Mouse (Mus musculus) forebrain, embryonic 15.5 days (tissue): ENCODE measurements around the gene Pcgf5. TPM values are rescaled to one million over a fixed set of nuclear protein-coding genes. Genes with fewer than 3 reads are reported as not detected.

Source experiments
- ATAC-seq: fragments of 200-750 bp; cut with Nextera tagmentation; replicated peaks from 2 replicates; pipeline ENCODE4 v1.8.0; 2017; ENCODE audit warnings: mild to moderate bottlenecking, moderate TSS enrichment, moderate library complexity
- H3K27ac ChIP-seq: fragments of 300-500 bp; sonication (generic); replicated peaks from 2 replicates; pipeline ENCODE4 v1.5.1; 2015; ENCODE audit warnings: mild to moderate bottlenecking, inconsistent platforms
- H3K27me3 ChIP-seq: fragments of 300-500 bp; sonication (generic); 2 replicates; pipeline ENCODE4 v1.6.1; 2015; ENCODE audit warnings: inconsistent platforms
- H3K36me3 ChIP-seq: fragments of 300-500 bp; sonication (generic); 2 replicates; pipeline ENCODE4 v1.6.1; 2015; ENCODE audit warnings: mild to moderate bottlenecking, inconsistent platforms
- H3K4me1 ChIP-seq: fragments of 300-500 bp; sonication (generic); 2 replicates; pipeline ENCODE4 v1.6.1; 2015; ENCODE audit warnings: inconsistent platforms
- H3K4me2 ChIP-seq: fragments of 300-500 bp; sonication (generic); replicated peaks from 2 replicates; pipeline ENCODE4 v1.6.1; 2015; ENCODE audit warnings: mild to moderate bottlenecking, inconsistent platforms
- H3K4me3 ChIP-seq: fragments of 300-500 bp; sonication (generic); 2 replicates; pipeline ENCODE4 v1.5.1; 2015; ENCODE audit warnings: mild to moderate bottlenecking, inconsistent platforms
- H3K9ac ChIP-seq: fragments of 300-500 bp; sonication (generic); replicated peaks from 2 replicates; pipeline ENCODE4 v1.6.1; 2015; ENCODE audit warnings: mild to moderate bottlenecking, inconsistent platforms
- H3K9me3 ChIP-seq: fragments of 300-500 bp; sonication (generic); 2 replicates; pipeline ENCODE4 v1.6.1; 2016; ENCODE audit warnings: inconsistent platforms
- whole genome bisulfite sequencing: fragments of 180-500 bp; shearing (Covaris S2); methylation state at CpG from one replicate; pipeline ENCODE4 v1.1.7; 2015; ENCODE audit warnings: mixed read lengths; 5-methylcytosine and 5-hydroxymethylcytosine counted together
- polyA plus RNA-seq: library from polyadenylated mRNA; unstranded; fragments of >200 nt; fragmentation: Nextera tagmentation; extraction: Ambion mirVana; gene quantifications from 2 replicates; pipeline ENCODE4 v1.2.1, GENCODE M21; 2015

The Pcgf5 gene
- 14.2 and 16.1 TPM in 2 replicates for polyA plus RNA-seq

- no peaks in the 10 kb centered on the region for H3K36me3 ChIP-seq
- peak within 1 kb of the TSS; percentile 97 for H3K4me2 ChIP-seq
- H3K27ac ChIP-seq = peak within 1 kb of the TSS; percentile 45
- WGBS = under 1% methylated on average over 91 of the region's 92 CpGs
- ATAC-seq = peak; percentile 80
- H3K9me3 ChIP-seq = no peaks in the 10 kb centered on the region
- H3K27me3 ChIP-seq = peaks cover 7% of the 10 kb centered on the region; the same call in 1 of the 2 replicates
- peak within 1 kb of the TSS; percentile 95 for H3K4me3 ChIP-seq
- H3K9ac ChIP-seq = peak within 1 kb of the TSS; percentile 61
- H3K4me1 ChIP-seq = peaks cover 16% of the 10 kb centered on the region
Observed at GRCm38 (mm10) chr19:36348161-36348800, at the start of gene Pcgf5. Gene Pcgf5 (plus strand): TSS chr19:36348309.

GRCm38 (mm10) chr19:36305542-36305941 lies 42.6 kb upstream of the Pcgf5 start:
- Histone ChIP-seq H3K9ac (no peak overlapping the region), H3K9me3 (no peaks in the 10 kb centered on the region), H3K4me1 (no peaks in the 10 kb centered on the region), H3K4me2 (no peak overlapping the region), H3K27me3 (no peaks in the 10 kb centered on the region), H3K27ac (no peak overlapping the region), H3K4me3 (no peak overlapping the region), H3K36me3 (no peaks in the 10 kb centered on the region)
- no peak for ATAC-seq
- 72% methylated on average over 5 of the region's 5 CpGs for WGBS

GRCm38 (mm10) chr19:36314010-36314409 lies 34.1 kb upstream of the Pcgf5 start:
- Histone ChIP-seq H3K9ac (no peak overlapping the region), H3K27me3 (no peaks in the 10 kb centered on the region), H3K9me3 (no peaks in the 10 kb centered on the region), H3K4me3 (no peak overlapping the region), H3K4me1 (no peaks in the 10 kb centered on the region), H3K27ac (no peak overlapping the region), H3K36me3 (no peaks in the 10 kb centered on the region), H3K4me2 (no peak overlapping the region)
- no peak for ATAC-seq
- 85% methylated on average over 5 of the region's 5 CpGs for WGBS

GRCm38 (mm10) chr19:36319735-36320134 lies 28.4 kb upstream of the Pcgf5 start:
- Histone ChIP-seq H3K9ac (no peak overlapping the region), H3K9me3 (no peaks in the 10 kb centered on the region), H3K27me3 (no peaks in the 10 kb centered on the region), H3K4me1 (no peaks in the 10 kb centered on the region), H3K4me2 (no peak overlapping the region), H3K27ac (no peak overlapping the region), H3K36me3 (no peaks in the 10 kb centered on the region), H3K4me3 (no peak overlapping the region)
- no peak for ATAC-seq
- WGBS = 89% methylated on average over 4 of the region's 4 CpGs

- Histone ChIP-seq H3K4me1 (no peaks in the 10 kb centered on the region), H3K27me3 (no peaks in the 10 kb centered on the region), H3K4me2 (no peak overlapping the region), H3K36me3 (no peaks in the 10 kb centered on the region), H3K9me3 (no peaks in the 10 kb centered on the region), H3K4me3 (no peak overlapping the region), H3K9ac (no peak overlapping the region), H3K27ac (no peak overlapping the region)
- no peak for ATAC-seq
- WGBS = 91% methylated on average over 3 of the region's 3 CpGs
Observed at GRCm38 (mm10) chr19:36321066-36321465, 27.0 kb upstream of the Pcgf5 start.

GRCm38 (mm10) chr19:36323326-36323725 lies 24.8 kb upstream of the Pcgf5 start:
- Histone ChIP-seq H3K4me1 (no peaks in the 10 kb centered on the region), H3K27ac (no peak overlapping the region), H3K9ac (no peak overlapping the region), H3K4me3 (no peak overlapping the region), H3K4me2 (no peak overlapping the region), H3K9me3 (no peaks in the 10 kb centered on the region), H3K27me3 (no peaks in the 10 kb centered on the region), H3K36me3 (no peaks in the 10 kb centered on the region)
- ATAC-seq = no peak
- WGBS = 72% methylated on average over 2 of the region's 2 CpGs

- no peaks in the 10 kb centered on the region for H3K36me3 ChIP-seq
- H3K9ac ChIP-seq = no peak overlapping the region
- no peaks in the 10 kb centered on the region for H3K9me3 ChIP-seq
- WGBS = 92% methylated on average over 5 of the region's 5 CpGs
- H3K4me1 ChIP-seq = no peaks in the 10 kb centered on the region
- H3K4me2 ChIP-seq = no peak overlapping the region
- H3K27ac ChIP-seq = no peak overlapping the region
- no peak for ATAC-seq
- no peaks in the 10 kb centered on the region for H3K27me3 ChIP-seq
- H3K4me3 ChIP-seq = no peak overlapping the region
Observed at GRCm38 (mm10) chr19:36328678-36329077, 19.4 kb upstream of the Pcgf5 start.

GRCm38 (mm10) chr19:36347376-36347775 lies 733 bp upstream of the Pcgf5 start:
- Histone ChIP-seq H3K36me3 (no peaks in the 10 kb centered on the region), H3K4me1 (peaks cover 16% of the 10 kb centered on the region), H3K27ac (no peak overlapping the region), H3K4me2 (peak overlapping the region; percentile 97), H3K9ac (0 out of 2 replicates have a peak overlapping the region, but pooled peaks have one; percentile 61), H3K4me3 (peak overlapping the region; percentile 95; the same call in 1 of the 2 replicates), H3K9me3 (no peaks in the 10 kb centered on the region), H3K27me3 (peaks cover 7% of the 10 kb centered on the region; the same call in 1 of the 2 replicates)
- no peak for ATAC-seq
- 17% methylated on average over 6 of the region's 6 CpGs for WGBS

GRCm38 (mm10) chr19:36347831-36348160 lies 313 bp upstream of the Pcgf5 start:
- Histone ChIP-seq H3K27me3 (peaks cover 7% of the 10 kb centered on the region; the same call in 1 of the 2 replicates), H3K4me1 (peaks cover 16% of the 10 kb centered on the region), H3K9ac (peak overlapping the region; percentile 61), H3K4me2 (peak overlapping the region; percentile 97), H3K9me3 (no peaks in the 10 kb centered on the region), H3K4me3 (peak overlapping the region; percentile 95), H3K27ac (no peak overlapping the region), H3K36me3 (no peaks in the 10 kb centered on the region)
- no peak for ATAC-seq
- WGBS = under 1% methylated on average over 11 of the region's 11 CpGs

- H3K27me3 ChIP-seq = peaks cover 7% of the 10 kb centered on the region; the same call in 1 of the 2 replicates
- H3K4me3 ChIP-seq = peak overlapping the region; percentile 95
- H3K36me3 ChIP-seq = no peaks in the 10 kb centered on the region
- ATAC-seq = peak; percentile 83
- H3K4me2 ChIP-seq = peak overlapping the region; percentile 97
- H3K27ac ChIP-seq = peak overlapping the region; percentile 45
- under 1% methylated on average over 81 of the region's 85 CpGs for WGBS
- H3K9ac ChIP-seq = peak overlapping the region; percentile 61
- H3K9me3 ChIP-seq = no peaks in the 10 kb centered on the region
- H3K4me1 ChIP-seq = peaks cover 16% of the 10 kb centered on the region
Observed at GRCm38 (mm10) chr19:36348801-36349486, 835 bp downstream of the Pcgf5 start.

- Histone ChIP-seq H3K4me1 (peaks cover 16% of the 10 kb centered on the region), H3K9ac (peak overlapping the region; percentile 61), H3K27ac (no peak overlapping the region), H3K4me2 (peak overlapping the region; percentile 97), H3K27me3 (peaks cover 7% of the 10 kb centered on the region; the same call in 1 of the 2 replicates), H3K36me3 (no peaks in the 10 kb centered on the region), H3K4me3 (peak overlapping the region; percentile 95), H3K9me3 (no peaks in the 10 kb centered on the region)
- peak; percentile 17; the same call in 1 of the 2 replicates for ATAC-seq
- WGBS = under 1% methylated on average over 15 of the region's 15 CpGs
Observed at GRCm38 (mm10) chr19:36349487-36349955, 1.4 kb downstream of the Pcgf5 start.

GRCm38 (mm10) chr19:36350181-36350580 lies 2.1 kb downstream of the Pcgf5 start:
- ATAC-seq = no peak
- peak overlapping the region; percentile 97; the same call in 1 of the 2 replicates for H3K4me2 ChIP-seq
- no peak overlapping the region; the same call in 1 of the 2 replicates for H3K4me3 ChIP-seq
- H3K36me3 ChIP-seq = no peaks in the 10 kb centered on the region
- H3K27me3 ChIP-seq = peaks cover 7% of the 10 kb centered on the region; the same call in 1 of the 2 replicates
- peaks cover 16% of the 10 kb centered on the region for H3K4me1 ChIP-seq
- H3K9me3 ChIP-seq = no peaks in the 10 kb centered on the region
- 39% methylated on average over 11 of the region's 11 CpGs for WGBS
- H3K9ac ChIP-seq = no peak overlapping the region
- no peak overlapping the region for H3K27ac ChIP-seq
